Mouse (Mus musculus): ENCODE results near the gene Car12.
"Not testable (repeated sequence)": the region's sequence is repeated elsewhere in the genome, so short reads cannot be mapped to it uniquely, and the experiment has no call there.

The Car12 gene

DNA sequence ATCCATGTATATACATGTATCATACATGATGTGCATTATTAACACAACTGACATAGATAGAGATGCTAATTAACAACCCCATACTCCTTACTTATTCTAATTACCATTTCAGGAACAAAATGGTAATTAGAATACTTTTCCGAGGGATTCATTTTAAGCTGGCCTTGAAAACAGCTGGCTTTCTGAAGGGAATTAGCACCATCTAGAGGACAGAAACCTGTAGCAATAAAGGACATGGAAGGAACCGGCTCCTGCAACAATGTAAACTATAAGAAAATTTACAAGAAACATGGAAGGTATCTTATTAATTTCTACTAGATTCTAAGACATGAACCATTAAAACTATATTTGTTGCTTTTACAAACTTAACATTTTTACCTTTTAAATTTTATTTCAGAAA is 74.3 kb downstream of the Car12 start:
- DNase-seq, result no peak

DNA sequence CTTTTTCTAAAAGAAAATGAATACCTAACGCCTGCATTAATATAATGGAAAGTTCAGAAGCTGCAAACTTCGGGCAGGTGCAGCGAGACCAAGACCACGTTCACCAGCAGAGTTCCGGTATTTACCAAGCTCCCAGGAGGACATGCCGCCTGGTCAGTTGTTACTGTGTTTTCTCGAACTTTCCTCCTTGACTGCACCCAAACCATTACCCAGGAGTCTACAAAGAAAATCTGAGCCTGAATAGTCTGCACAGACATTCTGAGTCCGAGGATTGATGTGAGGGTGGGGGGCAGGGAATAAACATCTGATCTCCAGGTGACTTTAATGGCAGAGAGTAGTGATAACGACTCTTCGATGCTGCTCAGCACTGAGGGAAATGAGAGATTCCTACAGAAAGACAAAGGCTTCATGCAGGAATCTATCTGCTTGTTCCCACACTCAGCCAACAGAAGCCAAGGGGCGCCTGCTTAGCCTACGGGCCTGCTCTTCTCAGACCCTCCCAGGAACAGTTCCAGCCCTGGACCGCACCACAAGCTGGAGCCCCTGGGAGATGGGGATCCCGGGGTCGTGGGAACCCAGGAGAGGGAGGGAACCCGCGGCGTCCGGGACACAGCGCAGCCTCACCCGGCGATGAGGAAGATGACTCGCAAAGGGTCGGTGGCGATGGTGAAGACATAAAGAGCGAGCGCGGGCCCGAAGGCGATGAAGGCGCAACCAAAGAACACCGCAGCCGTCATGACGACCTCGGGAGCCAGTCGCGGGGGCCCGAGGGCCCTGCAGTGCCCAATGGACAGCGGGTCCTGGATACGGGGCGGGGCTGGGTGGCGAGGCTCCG is 81.4 kb downstream of the Car12 start:
- no peak for DNase-seq

DNA sequence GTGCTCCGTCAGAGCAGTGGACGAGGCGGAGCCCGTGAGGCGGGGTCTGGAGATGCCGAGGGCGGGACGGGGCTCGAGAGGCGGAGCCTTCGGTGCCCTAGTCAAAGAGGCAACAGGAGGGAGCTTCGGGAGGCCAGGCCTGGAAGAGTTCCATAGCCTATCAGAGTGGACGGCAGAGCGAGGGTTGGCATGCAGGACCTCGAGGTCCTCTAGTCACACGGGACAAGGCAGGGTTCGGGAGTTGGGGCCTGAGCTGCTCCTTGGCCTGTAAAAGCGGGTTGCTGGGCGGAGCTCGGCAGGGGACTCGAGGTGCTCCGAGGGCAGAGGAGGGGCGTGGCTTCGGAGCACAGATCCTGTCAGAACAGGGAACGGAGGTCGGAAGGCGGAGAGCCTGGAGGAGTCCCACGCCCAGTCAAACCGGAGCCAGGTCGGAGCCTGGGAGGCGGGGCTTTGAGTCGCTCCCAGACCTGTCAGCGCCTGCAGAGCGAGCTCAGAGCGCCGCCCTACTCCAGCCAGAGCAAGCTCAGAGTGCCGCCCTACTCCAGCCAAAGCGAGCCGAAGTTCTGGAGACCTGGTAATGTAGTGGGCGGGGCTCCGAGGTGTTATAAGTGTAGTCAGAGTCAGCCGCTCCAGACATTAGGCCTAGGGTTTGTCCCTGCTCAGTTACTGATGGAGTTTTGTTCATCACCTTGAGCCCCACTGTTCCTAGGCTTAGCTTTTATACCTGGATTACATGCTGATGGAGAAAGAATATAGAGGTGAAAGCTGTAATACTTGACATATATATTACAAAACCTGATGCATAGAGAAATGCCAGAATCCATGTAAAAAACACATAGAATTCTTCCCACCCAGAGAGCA is 82.2 kb downstream of the Car12 start, which contains the start of gene Aph1b:
TSS of gene Aph1b (minus strand) at position 27 of the 861 bp plus-strand sequence.
- peak; percentile 85 to 92 for DNase-seq

DNA sequence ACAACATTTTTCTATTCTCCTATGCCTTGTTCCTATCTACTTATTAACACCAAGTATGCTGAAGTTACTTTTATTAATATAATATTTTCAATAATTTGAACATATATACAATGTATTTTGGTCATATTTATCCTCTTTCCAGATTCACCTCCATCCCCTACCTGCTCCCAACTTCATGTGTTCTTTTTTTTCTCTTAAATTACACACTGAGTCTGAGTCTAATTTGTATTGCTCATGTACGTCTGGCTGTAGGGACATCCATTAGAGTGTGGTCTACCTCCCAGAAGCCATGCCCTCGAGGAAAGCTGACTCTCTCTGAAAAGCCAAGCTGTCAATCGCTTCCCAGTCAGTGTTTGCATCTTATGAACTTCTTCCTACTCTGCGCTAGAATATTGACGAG is 83.3 kb downstream of the Car12 start, which contains the start of gene Gm10647:
TSS of gene Gm10647 (plus strand) at position 301 of the 400 bp plus-strand sequence.
- DNase-seq, result no peak

DNA sequence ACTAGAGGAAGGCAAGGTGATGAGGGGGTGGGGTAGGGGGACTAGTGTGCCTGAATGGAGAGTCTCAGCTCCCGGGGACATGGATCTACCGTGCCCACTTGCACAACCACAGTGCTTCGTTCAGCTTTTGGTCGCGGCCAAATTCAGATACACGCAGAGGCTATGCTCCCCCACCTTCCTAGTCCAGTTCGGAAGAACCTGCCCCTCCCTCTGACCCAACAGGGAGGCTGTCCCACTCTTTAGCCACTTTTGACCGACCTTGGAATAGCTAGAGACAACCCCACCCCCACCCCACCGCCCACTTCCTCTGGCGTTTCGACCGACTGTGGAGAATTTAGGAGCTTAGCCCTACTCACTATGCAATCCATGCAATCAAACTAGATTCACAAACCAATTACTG is 88.5 kb downstream of the Car12 start:
- no peak for DNase-seq

DNA sequence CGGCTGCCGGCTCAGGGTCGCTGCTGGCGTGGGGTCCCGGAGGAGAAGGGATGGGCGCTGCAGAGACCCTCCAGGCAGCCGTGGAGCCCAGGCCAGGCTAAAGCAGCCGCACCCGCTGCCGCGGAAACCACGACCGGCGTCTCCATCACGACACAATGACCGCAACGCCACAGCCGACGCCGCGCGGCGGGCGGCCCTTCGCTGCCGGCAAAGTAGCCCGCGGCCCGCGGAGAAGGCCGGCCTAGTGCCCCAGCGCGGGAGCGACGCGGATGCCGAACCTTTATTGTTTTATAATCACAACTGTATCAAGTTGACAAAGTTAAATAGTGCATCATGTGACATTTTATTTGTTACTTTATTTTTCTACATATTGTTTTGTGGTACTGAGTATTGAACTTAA is 92.5 kb downstream of the Car12 start:
- DNase-seq, result not testable (repeated sequence)

DNA sequence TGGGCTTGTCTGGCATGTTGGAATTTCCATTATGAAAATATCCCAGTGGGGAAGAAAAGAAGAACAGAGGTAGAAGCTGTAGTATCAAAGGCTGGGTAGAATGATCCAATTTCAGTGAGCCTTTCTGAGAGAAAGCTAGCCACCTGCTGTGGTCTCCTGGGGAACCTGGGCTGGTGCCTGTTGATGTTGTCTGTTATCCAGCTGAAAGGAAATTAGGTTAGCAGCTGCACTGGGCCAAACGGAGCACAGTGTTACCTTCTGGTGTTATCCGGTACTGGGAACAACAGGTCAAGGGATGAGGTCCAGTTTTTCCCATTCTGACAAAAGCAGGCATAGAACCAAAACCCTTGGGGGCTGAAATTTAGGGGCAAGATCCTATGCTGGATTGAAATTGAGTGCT is 99.9 kb downstream of the Car12 start:
- DNase-seq, result no peak
